Mouse (Mus musculus) spleen, embryonic (tissue): Measurements from ENCODE around the gene Drc1.

Source experiments
- CTCF ChIA-PET: fragments of 350-600 bp; sonication (Branson Sonifier 250); formaldehyde crosslinking; loops from one replicate; lab custom pipeline; 2022; lab: Charles Lee

Gene Drc1

DNA sequence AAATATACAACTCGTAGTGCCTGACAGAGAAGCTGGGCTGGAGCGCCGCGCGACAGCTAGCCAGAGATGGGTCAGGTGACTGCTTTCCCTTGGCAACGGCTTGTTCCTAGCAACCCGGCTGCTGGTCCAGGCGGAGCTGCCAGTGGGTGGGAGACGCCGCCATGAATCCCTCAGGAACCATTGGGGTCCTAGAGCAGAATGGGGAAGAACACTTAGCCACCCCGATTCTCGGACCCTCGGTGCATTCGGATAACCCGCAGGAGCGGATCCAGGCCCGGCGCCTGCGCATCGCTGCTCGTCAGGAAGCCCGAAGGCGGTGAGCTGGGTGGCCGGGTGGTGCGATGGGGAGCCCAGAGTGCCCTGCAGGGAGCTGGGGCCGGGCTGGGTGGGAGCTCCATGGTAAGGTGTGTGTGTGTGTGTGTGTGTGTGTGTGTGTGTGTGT is at the start of gene Drc1:
Gene Drc1 (plus strand): TSS at position 98 of the 442 bp plus-strand sequence.
- CTCF ChIA-PET = no interaction called here

DNA sequence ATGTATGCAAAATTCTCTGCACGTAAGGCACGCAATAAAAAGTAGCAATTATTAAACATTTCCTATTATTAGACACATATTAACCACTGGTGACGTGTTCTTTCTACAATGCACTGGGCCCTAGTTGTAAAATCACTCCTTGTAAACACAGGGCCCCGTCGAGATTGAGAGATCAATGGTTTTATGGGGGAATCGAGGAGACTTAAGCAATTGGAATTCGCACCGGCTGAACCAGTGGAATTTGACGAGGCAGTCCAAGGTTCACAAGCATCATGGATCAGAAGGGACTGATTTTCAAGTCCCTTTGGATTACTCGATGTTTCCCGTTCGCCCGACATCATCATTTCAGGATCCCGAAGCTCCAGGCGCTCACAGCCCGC is 49.3 kb upstream of the Drc1 start:
- CTCF ChIA-PET = no interaction called here

DNA sequence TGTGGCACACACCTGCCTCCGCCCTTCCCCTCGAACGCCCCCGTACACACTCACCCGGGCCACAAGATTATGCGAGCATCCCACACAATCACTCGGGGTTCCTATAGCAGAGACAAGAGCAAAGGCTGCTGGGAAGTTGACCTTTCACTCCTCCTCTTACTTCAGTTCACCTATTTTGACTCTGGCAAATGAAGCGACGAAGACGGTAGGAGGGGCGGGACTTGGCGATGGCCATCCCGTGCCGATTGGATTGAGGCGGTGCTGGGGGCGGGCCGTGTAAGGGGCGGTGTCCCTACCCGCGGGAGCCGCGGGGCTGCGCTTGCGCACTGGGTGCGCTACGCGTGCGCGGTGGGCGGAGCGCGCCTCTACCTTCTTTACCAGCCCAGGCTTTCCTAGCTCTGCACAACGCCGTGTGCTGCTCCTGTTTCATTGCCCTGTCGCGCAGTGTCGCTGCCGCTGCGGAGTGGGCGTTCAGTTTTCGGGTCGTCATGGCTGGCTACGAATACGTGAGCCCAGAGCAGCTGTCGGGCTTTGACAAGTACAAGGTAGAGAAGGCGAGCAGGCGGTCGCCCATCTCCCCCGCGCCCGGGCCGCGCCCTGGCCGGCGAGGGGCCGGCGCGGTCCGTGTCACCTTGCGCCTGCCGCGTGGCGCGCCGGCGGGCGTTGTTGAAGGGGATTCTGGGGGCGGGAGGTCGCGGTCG is 48.8 kb upstream of the Drc1 start, which contains the start of gene Selenoi:
Gene Selenoi (plus strand): TSS at position 311 of the 701 bp plus-strand sequence.
- CTCF ChIA-PET = no interaction called here

DNA sequence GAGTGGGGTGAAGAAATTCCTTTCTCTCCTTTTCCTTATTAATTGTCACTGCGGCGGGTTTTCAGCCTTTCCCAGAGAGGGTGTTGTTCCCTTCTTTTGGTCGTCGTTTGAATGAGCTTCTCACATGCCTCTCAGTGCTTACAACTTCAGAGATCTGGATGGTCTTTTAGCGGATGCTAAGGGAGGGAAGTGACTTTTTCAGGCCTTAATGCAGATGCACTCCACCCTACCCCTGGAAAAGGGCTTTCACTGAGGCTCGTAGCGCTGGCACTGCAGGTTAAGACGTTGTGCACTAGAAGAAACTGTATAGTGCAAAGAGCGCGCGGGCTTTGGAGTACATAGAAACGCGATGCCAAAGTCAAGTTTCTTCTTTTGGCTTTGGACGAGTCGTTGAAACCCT is 48.1 kb upstream of the Drc1 start:
- CTCF ChIA-PET = no interaction called here

DNA sequence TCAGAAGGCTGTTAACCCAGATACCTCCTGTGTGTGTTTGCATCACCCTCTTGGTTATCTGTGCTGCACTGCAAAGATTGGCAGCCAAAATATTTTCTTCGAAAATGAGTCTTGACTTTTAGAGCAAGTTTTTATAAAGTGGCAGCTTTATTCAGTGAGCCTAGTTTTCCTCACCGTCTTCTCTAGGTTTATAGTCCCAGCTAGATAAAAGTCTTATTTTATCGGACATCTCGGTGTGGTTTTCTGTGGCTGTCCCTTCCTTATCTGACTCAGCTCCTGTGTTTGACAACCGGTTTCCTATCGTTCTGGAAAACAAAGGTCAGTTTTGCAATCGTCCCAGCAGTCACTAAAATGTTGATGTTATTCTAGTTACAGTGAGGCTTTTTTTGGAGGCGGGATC is 47.2 kb upstream of the Drc1 start:
- CTCF ChIA-PET = interaction anchor here (0.7 kb wide), 1 partner anchor 650 kb away, joined by 5 read pairs; no protein-coding TSS in a partner anchor

DNA sequence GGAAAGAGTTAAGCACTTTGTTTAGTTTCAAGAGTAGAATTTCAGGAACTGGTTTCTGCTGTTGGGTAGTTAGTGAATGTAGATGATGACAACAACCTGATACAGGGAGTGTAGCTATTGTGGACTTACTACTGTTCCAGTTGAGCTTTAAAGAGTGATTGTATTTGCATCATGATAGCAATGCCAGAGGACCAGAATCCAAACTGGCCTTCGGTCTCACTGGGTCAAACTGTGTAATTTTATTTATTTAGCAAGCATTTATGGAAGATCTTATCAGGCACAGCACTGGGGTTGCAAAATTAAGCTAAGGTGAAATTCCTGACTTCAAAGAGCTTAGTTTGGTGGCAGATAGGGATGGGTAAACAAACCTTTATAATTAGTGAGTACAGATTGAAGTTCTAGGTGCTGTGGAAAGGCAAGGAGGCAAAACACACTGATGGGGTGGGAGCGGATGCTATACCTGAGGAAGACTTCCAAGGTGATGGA is 45.5 kb upstream of the Drc1 start:
- CTCF ChIA-PET = no interaction called here

DNA sequence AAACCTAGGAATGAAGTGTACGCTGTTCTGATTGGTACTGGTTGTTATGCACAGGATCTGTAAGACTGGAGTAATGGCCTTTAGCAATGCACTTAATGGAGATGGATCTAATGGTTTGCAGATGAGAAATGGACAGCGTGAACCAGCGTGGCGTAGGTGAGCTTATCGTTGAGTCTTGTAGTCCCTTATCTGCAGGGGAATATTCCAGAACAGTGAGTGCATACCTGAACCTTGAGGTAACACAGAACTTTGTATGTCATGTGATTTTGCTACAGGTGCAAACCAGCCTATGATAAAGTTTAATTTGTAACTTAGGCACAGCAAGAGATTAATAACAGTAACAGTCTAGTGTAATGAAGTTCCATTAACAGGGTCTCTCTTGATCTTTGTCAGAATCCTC is 42.7 kb upstream of the Drc1 start:
- CTCF ChIA-PET = no interaction called here

DNA sequence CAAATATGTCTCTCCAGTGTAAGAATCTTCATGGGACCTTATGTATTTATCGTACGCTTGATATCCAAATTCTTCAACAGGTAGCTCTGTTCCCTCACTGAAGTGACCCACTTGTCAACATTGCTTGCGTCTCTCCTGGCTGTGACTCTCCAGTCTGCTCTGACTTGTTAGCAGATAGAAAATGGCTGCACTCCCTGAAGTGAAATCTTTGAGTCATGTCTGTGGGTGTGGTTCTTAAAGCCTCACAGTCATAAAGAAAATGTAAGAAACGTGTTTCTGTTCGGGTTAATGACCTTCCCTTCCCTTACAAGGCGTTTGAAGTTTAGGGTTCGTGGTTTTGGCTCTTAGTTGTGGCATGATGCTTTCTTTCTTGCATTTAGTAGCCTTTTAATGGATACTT is 40.6 kb upstream of the Drc1 start:
- CTCF ChIA-PET = no interaction called here

DNA sequence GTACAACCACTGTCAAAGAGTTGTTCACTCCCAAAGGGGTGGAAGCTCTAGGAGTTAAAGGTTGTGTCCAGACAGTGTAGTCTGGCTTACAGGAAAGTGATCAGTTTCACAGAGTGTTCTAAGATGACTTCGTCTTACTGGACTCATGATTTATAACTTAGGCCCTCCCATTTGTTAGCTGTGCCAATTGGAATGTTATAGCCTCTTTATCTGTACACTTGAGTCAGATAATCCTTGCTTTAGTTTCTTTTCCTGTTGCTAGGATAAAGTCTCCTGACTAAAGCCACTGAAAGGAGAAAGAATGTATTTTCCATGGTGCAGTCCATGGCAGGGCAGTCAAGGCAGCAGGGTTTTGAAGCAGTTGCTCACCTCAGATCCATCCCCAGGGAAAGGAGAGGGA is 38.8 kb upstream of the Drc1 start:
- CTCF ChIA-PET = no interaction called here

DNA sequence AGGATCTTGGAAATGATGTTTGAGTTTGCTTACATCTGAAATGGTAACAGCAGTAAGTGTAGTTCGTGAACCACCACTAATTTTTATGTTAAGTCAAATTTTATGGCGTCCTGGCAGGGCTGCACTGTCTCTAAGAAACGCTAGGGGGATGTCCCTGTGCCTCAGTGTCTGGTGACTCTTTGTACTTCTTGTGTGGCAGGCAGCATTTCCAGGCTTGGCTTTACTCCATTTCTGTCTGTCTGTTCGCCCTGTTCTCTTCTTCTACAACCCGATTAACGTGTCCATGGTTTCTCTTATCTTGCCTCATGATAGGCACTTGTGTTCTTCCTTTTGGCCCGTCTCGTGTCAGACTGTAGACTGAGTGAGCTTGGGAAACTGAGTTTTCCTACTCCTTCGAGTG is 37.4 kb upstream of the Drc1 start:
- CTCF ChIA-PET = no interaction called here

DNA sequence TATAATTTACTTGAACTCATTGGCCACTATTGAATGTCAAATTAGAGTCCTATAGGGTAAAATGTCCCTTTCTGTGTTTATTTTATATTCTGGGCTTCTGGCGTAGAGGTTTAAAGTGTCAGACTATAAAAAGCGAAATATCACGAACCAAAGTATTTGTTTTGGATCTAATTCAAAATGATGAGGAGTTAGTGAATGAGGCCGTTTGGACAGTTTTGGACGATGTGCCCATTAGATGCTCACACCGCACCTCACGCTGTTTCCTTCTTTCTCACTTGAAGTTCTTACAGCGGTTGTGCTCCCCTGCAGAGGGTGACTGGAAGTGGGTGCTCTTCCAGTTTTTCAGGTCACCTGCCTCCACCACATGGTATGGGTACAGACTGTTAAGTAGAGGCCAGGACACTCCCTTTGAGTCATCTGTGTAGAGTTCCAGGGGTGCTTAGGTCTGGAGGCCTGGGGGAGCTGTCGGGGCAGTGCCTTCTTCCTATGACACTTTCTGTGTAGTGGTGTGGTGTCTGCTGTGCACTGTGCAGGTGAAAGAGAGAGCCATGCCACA is 35.2 kb upstream of the Drc1 start:
- CTCF ChIA-PET = no interaction called here

DNA sequence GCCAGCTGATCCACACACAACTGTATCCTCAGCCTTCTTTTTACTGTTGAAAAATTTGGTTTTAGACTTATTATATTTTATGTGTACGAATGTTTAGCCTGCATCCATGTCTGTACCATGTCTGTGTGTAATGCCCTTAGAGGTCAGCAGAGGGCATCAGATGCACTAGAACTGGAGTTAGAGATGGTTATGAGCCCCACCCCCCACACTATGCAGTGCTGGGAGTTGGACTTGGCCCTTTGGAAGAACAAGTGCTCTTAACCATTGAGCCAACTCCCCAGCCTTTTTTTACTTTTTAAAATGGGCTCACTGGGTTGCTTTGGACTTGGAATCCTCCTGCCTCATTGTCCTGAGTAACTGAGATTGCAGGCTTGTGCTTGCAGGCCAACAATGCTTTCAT is 33.5 kb upstream of the Drc1 start:
- CTCF ChIA-PET = interaction anchor here (0.7 kb wide), 1 partner anchor 13 kb away, joined by 3 read pairs; no protein-coding TSS in a partner anchor

DNA sequence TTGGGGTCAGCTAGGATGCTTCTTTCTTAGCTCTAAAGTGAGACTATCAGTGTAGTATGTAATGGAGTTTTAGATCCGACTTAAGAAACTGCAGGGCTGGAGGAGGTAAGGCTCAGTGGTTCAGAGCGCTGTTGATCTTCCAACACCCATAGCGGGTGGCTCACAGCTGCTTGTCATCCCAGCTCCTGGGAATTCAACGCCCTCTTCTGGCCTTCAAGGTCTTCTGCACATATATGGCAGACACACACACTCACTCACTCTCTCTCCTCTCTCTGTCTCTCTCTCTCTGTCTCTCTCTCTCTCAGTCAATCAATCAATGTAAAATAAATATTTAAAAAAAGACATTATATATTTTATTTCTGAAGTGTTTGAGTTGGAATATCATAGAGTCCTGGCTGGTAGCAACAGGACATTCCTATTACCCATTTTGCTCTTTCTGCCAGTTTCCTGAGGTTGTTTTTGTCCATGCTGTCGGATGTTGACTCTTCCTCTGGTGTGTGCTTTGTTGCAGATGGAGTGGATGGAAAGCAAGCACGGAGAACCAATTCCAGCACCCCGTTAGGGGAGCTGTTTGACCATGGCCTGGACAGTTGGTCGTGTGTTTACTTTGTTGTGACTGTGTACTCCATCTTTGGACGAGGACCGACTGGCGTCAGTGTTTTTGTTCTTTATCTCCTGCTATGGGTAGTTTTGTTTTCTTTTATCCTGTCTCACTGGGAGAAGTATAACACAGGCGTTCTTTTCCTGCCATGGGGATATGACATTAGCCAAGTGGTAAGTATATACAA is 25.4 kb upstream of the Drc1 start:
- CTCF ChIA-PET = interaction anchor here (0.6 to 0.7 kb wide), 2 partner anchors 10 to 341 kb away, joined by 3 to 6 read pairs; no protein-coding TSS in a partner anchor

DNA sequence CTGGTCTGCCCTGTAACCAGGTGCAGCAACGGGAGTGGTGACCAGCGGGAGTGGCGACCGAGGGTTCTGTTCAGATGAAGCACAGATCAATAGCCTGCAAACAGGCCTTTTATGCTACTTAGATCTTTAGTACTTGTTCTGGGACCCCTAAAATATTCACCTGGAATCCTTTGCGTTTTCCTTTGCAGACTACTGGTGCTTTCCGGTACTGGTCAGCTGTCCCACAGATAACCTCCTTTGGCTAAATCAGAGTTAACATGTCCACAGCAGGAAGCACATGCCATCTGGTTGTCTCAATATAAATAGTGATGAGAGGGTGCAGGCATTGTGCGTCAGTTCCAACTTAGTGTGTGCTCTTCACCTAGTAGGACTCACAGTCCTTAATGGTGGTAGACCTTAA is 22.4 kb upstream of the Drc1 start:
- CTCF ChIA-PET = interaction anchor here (0.7 kb wide), 1 partner anchor 85 kb away, joined by 3 read pairs; no protein-coding TSS in a partner anchor

DNA sequence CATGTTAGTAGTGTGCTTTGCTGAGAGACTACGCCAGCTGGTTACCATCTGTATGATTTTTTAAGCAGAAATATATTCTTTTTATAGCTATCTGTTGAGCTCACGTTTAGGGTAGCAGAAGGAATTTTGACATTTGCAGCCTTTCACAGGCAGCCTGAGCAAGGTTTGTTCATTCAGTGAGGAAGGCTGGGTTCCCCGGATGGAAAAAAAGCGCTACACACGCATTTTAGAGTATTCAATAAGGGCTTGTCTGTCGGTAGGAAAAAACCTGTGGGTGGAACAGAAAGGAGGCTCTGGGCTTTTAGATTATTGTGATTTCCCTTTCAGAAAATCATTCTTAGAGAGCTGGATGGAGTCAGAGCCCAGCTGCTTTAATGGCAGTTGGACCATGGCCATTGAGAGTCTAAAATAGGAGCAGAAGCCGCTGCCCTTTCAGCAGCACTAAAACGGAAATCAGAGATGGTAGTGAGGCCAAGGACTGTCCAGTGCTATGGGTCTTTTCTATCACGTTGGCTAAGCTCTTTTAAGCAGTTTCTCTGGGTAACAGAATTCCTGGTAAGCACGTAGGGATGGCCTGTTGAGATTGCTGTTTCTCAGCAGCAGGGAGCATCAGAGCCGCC is 10.5 kb upstream of the Drc1 start:
- CTCF ChIA-PET = no interaction called here

DNA sequence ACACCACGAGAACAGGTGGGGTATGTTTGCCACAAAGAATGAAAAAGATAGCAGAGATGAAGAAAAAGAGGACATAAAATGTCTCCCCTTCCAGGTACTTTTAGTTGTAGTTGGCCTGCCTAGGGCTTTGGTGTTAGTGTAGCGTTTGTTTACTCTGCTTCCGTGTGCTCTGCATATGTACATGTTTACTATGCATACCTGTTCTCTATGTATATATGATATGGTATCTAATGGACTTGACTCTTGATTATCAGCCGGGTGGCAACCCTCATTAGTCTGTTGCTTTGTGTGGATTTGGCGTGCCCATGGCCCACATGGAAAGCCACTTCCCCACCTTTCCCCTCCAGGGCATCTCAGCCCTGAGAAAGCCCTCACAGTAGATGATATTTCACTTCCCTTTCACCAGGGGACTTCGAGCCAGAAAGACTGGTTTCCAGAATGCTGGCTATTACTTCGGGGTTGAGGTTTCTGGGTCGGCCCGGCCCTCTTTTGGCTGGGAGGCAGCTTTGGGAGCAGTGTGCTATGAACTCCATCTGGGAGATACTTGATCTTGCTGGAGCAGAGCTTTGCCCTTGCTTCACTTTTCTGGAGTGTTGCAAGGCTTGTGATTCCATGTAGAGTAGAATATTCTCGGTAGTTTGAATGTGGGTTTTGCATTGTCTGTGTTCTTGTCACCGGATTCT is 9.4 kb upstream of the Drc1 start:
- CTCF ChIA-PET = no interaction called here

DNA sequence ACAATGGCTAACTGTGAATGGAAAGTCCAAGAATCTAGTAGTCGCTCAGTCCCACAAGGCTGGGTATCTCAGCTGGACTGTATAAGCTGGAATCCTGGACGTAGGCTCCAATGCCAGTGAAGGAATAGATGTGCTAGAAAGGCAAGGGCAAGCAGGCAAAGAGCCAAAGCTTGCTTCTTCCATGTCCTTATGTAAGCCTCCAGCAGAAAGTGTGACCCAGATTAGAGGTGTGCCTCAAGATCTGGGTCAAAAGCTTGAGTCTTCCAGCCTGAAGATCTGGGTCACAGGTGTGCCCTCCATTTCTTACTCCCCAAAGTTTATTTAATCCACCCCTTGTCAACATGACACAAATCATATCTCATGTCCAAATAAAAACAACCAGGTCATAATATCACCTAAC is 4.8 kb upstream of the Drc1 start:
- CTCF ChIA-PET = no interaction called here

DNA sequence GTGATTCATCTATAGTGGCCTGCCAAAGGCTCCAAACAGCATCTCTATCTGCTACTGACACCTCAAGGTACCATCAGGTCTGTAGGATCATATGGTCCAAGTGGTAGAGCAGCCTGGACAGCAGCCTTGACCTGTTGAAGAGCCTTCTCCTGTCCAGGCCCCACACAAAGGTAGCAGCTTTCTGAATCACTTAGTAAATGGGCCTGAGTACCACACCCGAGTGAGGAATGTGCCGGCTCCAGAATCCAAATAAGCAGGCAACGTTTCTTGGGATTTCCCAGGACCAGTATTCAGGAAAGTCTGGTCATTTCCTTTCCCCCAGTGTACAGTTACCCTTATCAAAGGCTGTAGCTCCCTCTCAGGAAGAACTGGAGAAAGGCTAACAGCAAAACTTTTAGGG is 2.2 kb upstream of the Drc1 start:
- CTCF ChIA-PET = no interaction called here

DNA sequence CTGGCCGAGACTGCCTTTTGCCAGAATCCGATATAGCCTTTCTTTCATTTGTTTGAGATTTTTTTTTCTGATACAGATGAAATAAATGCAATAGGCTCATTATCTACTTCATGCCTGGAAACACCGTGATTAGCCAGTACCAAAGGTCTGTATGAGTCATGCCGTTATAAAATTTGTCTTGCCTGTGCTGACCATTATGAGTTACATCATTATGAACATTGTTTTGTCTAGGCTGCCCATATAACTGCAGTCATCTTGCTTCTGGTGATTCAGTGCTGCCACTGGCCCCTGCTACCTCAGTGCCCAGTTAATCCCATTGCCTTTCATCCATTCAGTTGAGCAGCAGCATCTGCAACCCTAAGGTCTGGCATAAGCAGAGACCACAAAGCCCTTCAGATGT is 1.7 kb upstream of the Drc1 start:
- CTCF ChIA-PET = no interaction called here

DNA sequence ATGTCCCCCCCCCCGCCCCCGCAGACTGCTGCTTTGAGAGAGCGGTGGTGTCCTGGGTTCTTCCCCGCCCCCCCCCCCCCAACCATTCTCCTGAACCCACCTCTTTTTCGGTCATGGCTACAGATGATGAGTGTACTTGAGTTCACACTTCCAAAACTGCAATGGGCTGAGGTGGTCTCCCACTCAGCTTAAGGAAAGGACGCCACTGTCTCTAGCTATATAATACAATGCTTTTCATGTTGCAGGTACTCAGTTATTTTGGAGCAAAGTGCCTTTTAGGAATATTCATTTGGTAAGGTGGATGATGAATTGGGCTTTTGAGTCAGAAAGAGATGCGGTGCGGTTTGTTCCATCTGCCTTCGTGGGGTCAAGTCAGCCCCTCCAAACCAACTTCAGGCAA is 324 bp upstream of the Drc1 start:
- CTCF ChIA-PET = no interaction called here
